Mouse (Mus musculus): ENCODE data around the gene Tmem176b.

The Tmem176b gene

DNA sequence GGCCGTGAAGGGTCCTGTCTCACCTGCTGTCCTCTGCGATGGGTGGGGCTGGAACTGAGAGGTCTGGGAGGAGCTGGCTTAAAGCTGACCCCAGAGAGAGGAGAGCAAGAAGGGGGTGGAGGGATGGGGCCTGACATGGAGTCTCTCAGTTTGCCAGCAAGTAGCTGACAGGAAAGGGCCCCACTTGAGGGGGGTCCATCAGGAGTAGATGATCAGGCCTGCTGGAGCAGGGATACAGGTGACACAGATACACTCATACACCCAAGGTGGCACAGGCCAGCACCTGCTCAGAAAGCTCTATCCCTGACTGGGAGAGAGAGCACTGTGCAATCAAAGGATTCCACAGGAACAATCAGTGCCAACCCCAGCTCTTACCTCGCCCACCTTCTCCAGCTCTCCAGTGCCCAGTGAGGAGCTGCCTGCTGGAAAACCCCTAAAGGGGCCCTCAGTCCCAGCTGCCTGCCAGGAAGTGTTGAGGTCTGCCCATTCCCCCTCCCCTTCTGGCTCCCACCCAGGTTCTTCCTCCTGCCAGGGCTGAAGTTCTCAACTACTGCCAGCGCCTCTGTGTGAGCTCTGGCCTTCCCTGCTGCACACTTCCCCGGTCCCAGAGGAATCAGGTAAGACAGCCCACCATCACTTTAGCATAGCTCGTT is at the start of gene Tmem176b:
Tmem176b (minus strand) TSS at position 524 of the 653 bp plus-strand sequence.
- DNase-seq, result peak; percentile 98

DNA sequence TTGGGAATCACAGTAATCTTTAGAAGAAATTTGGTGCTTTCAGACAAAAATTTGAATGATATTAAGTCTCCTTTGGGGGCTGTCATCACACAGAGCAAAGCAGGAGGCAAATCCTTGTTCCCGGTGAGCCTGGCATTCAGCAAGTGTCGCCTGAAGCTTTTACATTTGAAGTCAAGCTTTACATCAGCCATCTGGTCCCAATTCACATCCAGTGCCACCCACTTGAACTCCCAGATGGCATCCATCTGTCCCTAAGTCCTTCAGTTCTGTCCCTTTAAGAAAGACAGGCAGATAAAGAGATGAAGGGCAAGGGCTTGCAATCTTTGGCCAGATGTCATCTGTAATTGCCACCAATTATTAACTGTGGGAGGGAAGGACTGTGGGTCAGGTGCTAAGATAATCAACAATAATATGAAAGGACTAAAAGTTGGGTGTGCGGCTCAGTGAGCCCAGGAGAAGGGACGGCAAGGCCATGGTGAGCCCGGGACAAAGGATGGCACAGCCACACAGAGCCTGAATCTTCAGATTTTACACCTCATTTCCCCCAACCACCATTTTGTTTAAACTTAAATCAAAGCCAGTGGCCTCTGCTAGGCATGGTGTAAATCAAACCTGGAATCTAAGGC is 35.3 kb upstream of the Tmem176b start:
- no peak for DNase-seq

DNA sequence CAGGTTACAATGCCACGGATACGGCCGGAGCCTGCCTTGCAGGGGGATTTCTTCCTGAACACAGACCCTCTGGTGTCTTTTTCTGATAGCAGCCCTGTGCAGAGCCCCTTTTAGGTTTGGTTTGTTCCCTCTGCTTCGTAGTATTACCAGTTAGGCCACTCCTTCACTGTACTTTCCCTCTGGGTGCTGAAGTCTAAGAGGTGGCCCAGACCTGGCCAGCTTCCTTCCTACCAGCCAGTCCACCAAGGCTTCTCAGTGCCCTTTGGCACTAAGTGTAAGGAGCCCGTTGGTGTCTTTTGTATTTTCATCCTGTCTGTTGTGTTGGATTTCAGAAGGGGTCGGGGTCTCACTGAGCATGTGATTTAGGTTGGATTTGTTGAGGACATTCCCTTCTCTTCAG is 34.2 kb upstream of the Tmem176b start:
- no peak for DNase-seq

DNA sequence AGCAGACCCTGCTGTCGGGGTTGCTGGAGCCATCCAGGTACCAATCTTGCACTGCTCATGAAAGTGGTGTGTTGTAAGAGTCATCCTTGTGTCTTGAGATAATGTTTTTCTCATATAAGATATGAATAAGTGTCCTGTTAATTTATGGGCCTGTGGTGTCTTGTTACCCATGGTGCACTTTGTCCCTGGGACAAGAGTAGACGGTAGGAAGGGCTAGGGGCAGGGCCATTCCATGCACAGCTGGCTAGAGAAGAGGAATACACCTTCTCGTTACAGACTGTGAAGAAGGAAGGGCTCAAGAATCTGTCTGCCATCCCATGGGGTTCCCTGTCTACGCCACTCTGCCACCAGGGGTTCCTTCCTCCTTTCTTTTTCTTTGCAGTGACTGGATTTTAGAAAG is 33.3 kb upstream of the Tmem176b start:
- no peak for DNase-seq

DNA sequence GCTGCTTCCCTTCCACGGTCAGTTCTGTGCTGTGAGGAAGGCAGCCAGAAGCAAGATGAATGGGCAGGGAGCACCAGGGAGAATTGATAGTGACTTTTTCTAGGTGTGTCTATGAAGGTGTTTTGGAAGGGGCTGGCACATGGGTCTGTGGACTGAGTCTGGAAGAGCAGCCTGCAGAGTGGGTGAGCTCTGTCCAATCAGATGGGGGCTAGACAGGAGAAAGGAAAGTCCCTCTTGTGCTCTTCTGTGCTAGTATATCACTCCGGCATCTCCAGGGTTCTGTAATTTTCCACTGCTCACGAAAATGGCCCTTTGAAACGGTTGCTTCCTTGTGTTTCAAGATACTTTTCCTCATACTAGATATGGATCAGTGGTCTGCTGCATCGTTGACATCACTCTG is 31.3 kb upstream of the Tmem176b start, which contains the start of gene Aoc1:
Aoc1 (plus strand) TSS at position 301 of the 400 bp plus-strand sequence.
- DNase-seq, result no peak

DNA sequence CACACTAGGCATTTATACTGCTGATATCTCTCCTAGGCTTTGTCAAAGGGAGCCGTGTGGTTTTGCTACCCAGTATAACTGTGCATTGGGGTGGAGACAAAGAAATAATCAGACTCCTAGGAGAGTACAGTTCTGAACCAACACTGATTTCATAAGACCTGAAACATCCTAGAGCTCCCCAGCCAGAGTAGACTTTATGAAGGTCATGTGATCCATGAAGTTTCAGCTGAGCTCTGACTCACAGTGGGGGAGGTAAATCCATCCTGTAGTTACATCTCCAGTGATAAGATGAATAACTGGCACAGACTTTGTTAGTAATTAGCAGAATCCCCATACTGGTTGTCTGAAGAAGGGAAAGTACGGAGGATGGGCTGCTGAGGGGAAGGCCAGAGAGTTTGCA is 28.5 kb upstream of the Tmem176b start:
- DNase-seq, result no peak

DNA sequence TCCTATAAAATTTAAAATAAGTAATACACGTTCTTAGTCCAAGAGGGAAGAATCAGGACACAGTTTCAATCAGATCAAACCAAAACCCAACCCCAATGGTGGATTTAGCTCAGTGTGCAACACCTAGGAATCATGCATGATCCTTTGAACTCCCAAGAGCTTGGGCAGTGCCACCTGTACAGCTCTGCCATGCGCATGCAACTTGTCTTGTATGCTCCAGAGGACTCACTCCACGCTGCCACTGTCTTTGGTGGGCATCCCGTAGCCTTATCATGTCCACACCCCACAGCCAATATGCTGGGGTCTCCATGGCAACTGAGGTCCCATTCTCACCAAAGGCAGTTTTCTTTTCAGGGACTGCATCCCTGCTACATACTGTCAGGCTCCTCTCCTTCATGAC is 25.9 kb upstream of the Tmem176b start:
- DNase-seq, result peak; percentile 4

DNA sequence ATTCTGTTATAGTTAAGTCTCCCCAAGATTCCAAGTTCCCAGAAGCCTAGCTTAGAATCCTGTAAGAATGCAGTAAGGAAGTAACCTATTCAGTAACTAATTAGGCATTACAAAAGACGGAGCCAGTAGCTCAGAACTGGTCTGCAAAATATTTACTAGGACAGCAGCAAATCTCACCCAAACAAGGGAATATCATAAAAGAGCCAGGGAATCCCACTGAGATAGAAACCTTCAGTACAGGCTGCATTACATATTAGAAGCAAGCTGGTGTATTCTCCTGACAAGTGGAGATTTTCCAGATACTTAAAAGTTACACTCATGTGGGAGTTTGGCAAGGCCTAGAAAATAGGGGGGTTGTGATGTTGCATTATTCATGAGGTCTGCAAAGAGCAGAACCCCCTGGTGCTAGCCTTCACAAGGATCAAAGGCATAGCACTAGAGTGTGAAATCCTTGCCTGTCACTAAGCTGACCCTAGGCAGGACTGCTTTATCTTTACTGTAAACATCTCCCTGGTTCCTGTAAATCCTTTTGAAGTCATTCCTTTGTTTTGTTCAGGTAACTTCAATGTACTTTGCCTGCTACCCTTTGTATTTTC is 25.2 kb upstream of the Tmem176b start:
- DNase-seq, result peak; percentile 5

DNA sequence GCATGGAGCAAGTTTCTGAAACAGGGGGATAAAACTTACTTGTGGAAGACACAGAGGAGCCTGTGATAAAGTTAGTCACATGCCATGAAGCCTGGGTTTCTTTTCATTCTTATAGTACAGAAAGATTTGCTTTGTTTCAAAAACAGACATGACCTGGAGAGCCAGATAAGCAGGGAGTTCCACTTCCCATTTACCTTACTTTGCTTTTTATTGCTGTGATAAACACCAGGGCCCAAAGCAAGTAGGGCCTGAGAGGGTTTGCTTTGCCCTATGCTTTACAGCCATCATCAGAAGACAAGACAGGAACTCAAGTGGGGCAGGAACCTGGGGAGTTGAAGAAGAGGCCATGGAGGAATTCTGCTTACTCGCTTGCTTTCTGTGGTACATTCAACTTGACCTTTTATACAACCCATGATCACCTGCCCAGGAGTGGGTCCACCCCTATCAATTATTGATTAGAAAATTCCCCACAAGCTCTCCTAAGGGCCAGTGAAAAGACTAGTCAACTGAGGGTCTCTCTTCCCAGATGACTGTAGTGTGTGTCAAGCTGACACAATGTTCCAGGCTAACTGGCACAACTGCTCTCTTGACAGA is 24.0 kb upstream of the Tmem176b start:
- peak; percentile 5 for DNase-seq

DNA sequence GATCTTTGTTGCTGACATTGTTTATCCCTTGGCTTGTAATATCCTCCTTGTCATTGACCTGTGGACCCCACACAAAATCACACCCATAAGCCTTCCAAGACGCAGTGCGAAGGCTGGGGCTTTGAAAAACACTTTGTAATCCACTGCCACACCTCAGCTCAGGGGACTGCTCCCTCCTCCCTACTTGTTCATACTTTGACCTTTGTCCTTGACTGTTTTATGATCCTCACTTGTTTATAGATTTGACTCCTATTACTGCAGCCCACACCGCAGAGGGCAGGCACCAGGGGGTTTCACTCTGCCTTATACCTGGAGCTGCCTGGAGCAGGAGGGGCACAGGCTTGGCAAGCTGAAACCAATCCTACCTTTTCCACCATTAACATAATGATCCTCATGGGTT is 23.4 kb upstream of the Tmem176b start:
- DNase-seq, result peak; percentile 26

DNA sequence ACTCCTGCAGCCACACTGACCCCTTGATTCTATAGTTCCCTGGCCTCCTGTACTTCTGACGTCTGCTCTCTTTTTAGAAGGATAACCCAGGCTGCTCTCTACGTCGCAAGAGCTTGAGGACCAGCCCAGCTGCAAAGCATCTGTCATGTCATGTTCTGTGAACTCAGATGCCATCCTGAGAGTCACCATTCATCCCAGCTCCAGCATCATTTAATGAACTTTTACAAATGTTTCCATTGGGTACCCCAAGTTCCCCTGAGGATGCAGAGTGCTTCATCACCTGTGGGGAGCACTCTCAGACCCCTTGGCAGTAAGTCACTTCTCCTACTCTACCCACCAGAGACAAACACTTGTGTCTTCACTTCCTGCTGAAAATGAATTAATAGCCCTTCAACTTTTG is 22.9 kb upstream of the Tmem176b start:
- DNase-seq, result peak; percentile 5

DNA sequence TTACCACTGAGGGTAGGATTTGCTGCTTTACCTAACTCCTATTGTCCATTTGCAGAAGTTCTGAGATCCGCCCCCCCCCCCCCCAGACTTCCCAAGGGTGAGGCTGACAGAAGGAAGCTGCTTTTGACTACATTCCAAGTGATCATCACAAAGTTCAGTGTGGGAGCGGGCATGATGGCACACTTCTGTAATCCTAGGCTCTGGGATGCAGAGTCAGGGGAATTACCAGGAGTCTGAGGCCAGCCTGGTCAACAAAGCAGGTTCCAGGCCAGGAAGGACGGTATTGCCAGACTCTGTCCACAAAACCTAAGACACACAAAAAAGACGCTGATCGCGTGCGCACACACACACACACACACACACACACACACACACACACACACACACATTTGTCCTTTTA is 22.2 kb upstream of the Tmem176b start:
- peak; percentile 22 for DNase-seq

DNA sequence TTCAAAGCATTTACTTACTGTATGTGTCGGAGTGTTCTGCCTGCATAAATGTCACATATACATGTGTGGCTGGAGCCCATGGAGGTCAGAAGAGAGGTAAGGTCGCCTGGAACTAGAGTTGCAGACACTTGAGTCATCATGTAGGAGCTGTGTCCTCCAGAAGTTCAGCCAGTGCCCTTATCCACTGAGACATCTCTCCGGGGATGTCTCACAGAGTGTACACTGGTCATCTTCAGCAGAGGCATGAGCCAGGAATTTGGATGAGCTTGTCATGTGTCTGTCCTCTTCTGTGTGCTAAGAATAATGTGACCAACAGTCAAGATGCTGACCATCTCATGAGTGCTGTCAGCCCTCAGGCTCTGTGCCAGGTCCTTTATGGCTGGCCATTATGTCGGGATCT is 21.5 kb upstream of the Tmem176b start:
- peak; percentile 19 for DNase-seq

DNA sequence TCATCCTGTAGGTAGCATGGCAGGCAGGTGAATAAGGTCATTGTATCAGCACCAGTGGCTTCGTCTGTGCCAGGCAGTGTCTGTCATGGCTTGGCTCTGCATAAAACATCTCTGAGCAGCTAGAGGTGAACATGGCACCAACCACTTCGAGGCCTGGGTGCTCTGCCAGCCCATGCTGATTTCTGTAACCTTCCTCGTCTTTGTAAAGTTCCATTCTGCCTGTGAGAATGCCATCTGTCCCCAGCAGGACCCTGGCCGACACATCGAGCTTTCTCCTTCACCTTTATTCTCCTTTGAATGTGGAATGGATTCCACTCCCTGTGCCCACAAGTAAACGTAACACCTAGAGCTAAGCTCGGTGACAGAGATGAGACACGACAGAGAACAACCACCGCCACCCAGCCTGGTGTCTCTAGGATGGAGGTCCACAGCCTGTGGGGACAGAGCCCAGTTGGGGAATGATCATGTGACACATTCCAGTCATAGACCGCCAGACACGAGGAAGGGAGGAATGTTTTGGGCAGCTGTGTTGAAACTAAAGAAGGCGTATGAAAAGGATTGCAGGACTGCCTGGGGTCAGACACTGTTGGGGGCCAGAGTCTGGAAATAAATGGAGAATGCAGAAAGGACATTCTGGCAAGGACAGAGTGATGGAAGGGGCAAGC is 20.5 kb upstream of the Tmem176b start:
- DNase-seq, result peak; percentile 37

DNA sequence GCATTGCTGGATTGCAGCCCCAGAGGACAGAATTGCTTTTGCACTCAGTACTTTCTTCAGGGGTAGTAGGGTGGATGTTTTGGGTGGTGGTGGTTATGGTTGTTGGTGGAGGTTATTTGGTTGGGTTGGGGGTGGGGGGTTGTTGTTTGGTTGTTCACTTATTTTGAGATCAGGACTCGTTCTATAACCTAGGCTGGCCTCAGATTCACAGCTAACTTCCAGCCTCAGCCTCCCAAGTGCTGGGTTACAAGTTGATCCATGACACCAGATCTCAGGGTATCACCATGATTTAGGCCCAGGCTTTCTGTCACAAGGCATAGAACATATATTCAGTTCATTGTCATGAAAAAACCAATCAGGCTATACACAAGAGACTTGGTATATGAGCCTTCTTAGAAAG is 19.6 kb upstream of the Tmem176b start:
- peak; percentile 6 for DNase-seq

DNA sequence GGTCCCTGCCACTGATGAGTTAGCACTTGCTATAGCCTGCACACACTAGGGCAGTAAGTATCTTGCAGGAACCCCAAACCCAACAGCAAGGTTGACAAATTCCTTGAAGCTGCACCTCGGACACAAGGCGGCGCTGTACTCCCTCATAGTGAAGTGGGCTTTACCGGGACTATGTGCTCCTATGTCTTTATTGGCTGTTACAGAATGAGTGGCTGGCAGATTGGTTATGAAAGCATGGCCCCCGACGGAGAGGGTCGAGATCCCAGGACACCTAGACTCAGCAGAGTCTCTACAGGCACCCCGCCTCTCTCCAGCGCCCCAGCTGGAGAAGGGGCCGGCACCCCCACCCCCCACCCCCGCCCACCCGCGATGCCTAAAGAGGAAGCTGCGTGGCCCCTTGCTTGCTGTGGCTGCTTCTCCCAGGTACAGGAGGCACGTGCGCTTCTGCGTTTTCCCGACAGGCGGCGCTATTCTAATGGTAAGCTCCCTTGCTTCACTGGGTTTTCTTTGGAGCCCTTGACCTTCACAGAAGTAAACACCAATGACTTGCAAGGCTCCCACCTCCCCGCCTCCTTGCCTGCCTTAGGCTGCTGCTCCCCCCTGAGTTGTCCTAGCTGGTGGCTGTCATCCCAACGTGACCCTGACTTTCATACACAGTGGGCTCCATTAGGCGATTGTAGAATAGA is 19.0 kb upstream of the Tmem176b start:
- DNase-seq, result peak; percentile 90

DNA sequence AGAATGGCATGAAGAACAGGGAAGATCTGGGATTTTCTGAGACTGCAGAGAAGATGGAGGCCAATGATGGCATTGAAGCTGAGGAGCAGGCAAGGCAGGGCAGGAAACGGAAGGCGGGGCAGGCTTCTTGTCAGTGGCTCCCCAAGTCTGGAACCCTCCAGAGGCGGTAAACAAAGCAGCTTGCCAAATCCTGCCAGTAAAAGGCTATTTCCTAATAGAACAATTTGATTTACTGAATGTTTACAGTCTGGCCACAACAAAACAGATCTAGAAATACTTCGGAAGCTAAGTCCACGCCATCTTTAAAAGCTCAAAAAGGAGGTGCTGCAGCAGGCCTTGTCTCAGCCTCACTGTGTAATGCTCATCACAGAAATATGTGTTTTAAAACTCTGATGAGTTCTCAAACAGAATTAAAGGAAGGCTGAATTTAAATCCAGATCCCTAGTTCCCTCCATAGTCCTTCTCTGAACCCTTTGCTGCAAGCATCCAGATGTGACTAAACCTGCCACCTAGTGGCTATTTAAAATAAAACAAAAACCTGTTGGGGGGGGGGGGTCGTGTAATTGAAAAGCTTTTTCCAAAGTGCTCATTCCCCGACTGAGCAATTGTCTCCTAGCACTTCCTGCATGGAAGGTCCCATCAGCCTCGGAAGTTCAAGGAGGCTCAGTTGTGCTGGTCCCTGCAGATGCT is 16.5 kb upstream of the Tmem176b start:
- peak; percentile 49 for DNase-seq

DNA sequence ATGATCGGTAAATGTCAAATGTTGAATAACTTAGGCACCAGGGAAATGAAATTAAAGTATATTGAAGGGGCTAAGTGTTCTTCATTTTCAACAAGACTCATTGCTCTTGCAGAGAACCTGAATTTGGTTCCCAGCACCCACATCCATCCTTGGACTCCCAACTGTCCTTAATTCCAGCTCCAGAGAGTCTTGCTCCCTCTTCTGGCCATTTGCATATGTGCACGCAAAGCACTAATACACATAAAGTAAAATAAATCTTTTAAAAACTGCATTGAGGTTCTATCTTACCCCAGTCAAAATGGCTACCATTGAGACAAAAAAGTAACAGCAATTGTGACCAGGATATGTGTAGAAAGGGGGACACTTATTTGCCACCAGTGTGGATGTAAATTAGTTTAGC is 12.9 kb upstream of the Tmem176b start:
- no peak for DNase-seq

DNA sequence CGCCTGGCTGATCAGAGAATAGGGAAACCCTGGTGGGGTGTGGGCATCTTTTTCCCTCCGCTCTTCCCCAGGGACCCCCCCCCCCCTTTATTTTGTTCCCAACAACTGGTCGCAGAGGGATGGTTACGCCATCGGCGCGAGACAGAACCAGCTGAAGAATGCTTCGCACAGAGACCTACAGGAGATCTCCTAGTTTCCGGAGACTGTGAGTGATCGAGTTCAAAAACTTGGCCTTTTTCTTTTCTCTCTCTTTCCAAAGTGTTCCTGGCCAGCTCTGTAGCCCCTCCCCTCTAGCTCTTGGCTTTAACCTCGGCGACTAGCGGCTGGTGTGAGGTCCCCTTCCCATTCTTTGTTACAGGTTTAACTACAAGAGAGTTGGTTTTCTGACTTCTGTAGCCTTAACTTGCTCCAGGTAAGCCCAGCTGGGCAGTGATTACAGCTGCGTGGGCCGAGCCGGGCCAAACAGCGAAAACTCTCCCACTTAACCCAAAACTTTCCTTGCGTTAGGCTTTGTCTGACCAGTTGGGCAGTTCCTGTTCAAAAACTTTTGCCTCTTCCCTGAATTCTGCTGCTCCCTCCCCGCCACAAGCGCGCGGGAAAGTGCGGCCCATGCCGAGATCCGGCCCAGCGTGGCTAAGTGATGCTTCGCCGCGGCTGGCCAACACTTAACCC is 10.7 kb upstream of the Tmem176b start:
- DNase-seq, result peak; percentile 73

DNA sequence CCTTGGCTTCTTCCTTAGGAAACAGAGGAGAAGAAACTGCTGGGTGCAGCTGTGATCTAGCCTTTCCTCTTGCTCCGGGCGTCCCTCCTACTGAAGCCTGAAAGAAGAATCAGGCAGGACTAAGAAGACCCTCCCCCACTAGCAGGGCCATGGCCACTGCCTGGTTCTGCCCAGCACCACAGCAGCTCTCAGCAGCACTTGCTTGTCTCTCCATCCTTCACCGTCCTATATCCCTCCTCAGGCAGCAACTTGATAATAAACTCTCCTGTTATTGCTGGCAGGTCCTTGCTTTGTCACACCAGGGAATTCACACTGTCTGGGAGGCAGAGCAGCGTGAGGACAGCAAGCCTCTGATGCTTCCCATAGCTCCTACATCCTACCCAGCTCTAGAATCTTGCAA is 3.8 kb upstream of the Tmem176b start:
- no peak for DNase-seq

DNA sequence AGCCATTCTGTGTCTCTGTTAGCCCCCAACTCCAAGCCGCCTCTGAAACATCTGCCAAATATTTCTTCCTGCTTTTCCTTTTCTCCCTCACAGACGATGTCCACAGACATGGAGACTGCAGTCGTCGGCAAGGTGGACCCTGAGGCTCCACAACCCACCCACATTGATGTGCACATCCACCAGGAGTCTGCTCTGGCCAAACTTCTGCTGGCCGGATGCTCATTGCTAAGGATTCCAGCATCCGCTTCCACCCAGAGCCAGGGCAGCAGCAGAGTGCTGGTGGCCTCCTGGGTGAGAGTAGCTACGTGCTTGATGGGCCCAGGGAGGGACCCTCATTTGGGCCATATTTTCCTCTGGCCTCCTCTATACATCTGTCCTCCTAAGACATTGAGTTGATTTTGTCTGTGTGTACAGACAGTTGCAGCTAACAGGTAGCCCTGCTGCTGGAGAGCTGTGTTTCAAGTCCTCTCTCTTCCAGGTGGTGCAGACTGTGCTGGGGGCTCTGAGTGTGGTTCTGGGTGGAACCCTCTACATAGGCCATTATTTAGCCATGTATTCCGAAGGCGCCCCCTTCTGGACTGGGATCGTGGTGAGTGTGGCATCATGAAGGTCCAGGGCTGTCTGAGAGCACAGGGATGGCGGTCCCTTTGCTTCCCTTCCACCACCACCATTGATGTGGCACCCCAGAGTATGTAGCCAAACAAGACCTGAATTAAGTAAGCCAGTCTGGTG is 981 bp upstream of the Tmem176b start:
- peak; percentile 82 for DNase-seq
